Mouse (Mus musculus): ENCODE results near the gene Cldn7.

- TF ChIP-seq TBP (IDR thresholded peaks at IDR 0.05; ENCODE audit: low read depth, low read length) (no peak), POLR2A (IDR thresholded peaks at IDR 0.05; ENCODE audit: control insufficient read depth in 1 of 2, insufficient read depth in 1 of 2, low read depth in 1 of 2, low read length in 2 of 2, poor library complexity in 1 of 2) (no peak), NRF1 (IDR thresholded peaks at IDR 0.05; ENCODE audit: insufficient read depth, low read depth, low read length, poor library complexity, severe bottlenecking) (no peak), CTCF (IDR thresholded peaks at IDR 0.05 in 2 of 3, conservative IDR thresholded peaks at IDR 0.05 in 1 of 3; ENCODE audit: control insufficient read depth in 1 of 3, insufficient read depth in 1 of 3, low read depth in 2 of 3, low read length in 3 of 3, poor library complexity in 1 of 3, severe bottlenecking in 1 of 3) (no peak), ZNF384 (IDR thresholded peaks at IDR 0.05; ENCODE audit: low read depth, low read length) (peak; percentile 63; the same call in 1 of the 2 replicates)
These were observed 32.8 kb upstream of the Cldn7 start for GRCm38 (mm10) chr11:69931769-69932168.
